Mouse (Mus musculus): ENCODE results near the gene AC131692.1.

DNA sequence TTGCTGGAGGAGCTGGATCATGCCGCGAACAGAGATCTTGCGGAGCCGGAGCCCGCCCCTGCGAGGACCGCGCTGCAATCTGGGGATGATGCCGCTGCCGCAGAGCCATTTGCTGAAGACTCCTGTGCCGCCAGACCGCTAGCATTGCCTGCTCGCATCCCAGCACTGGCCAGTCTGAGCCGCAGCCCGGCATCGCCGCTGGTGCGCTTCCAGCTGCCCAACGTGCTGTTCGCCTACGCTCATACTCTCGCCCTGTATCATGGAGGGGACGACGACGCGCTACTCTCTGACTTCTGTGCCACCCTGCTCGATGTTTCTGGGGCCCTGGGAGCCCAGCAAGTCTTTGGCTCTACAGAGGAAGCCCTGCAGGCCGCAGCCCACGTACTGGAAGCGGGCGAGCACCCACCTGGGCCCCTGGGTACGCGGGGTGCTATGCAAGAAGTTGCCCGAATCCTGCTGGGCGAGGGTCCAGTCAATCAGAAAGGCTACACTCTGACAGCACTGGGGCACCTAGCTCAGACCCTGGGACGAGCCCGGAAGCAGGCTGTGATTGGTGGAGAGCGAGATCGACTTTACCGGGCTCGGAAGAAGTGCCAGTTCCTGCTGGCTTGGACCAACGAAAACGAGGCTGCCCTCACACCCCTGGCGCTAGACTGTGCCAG, 32.4 kb upstream of the AC131692.1 start:
- TF ChIP-seq CTCF (IDR thresholded peaks at IDR 0.05; ENCODE audit: extremely low read depth, insufficient read length, insufficient replicate concordance, low read depth, low read length) (no peak), POLR2A (IDR thresholded peaks at IDR 0.05; ENCODE audit: low read depth, low read length) (peak; percentile 29; the same call in 1 of the 2 replicates)
